19 mouse cellular contexts compared by ENCODE assay signal in genomic region chr10:75530322-75530721, GRCm38 (mm10). TPM values are rescaled to one million over a fixed set of nuclear protein-coding genes. Genes with fewer than 3 reads are reported as not detected.
"Had no signal": no experiment of that assay in that cellular context is flagged by ENCODE, and none has a peak within 500 bp of the region (broad histone marks: within the 10 kb centered on the region; RNA-seq: fewer than 3 reads in every experiment).

No protein-coding gene starts in this region.

- H3K27me3 ChIP-seq: liver, embryonic 13.5 days; liver, embryonic 15.5 days; lung, embryonic 15.5 days; megakaryocyte, embryonic 14.5 days; midbrain, embryonic 12.5 days; neural tube, embryonic 12.5 days; stomach, embryonic 15.5 days had no signal

- DNase-seq: liver, embryonic 13.5 days; liver, postnatal 0 days; lung, adult 2 months; lung, postnatal 14 days; lung, postnatal 36 days; midbrain, embryonic 14.5 days; right cerebral cortex, postnatal 14 days; spleen, adult 18-20 months; thymus, postnatal 25 days; thymus, postnatal 4 days had no signal

- H3K4me2 ChIP-seq: liver, embryonic 13.5 days; liver, embryonic 15.5 days; lung, embryonic 15.5 days; midbrain, embryonic 12.5 days; neural tube, embryonic 12.5 days; stomach, embryonic 15.5 days had no signal

- H3K27ac ChIP-seq: liver, embryonic 13.5 days; liver, embryonic 15.5 days; lung, embryonic 15.5 days; macrophage; midbrain, embryonic 12.5 days; neural tube, embryonic 12.5 days; stomach, embryonic 15.5 days; stomach, postnatal 0 days had no signal

- H3K4me1 ChIP-seq: liver, embryonic 15.5 days; lung, embryonic 15.5 days; midbrain, embryonic 12.5 days; neural tube, embryonic 12.5 days; stomach, embryonic 15.5 days had no signal

- H3K4me3 ChIP-seq: liver, embryonic 13.5 days; liver, embryonic 15.5 days; lung, embryonic 15.5 days; megakaryocyte, embryonic 14.5 days; midbrain, embryonic 12.5 days; neural tube, embryonic 12.5 days; stomach, embryonic 15.5 days had no signal

RNA-seq across cellular contexts. Expression of gene Lrrc75b, which starts 29.8 kb away (rescaled TPM):
- total RNA-seq: megakaryocyte progenitor cell, adult 5-6 weeks had no signal
- polyA plus RNA-seq: macrophage had no signal

RNA-seq across cellular contexts. Expression of gene Ggt1, which starts 31.1 kb away (rescaled TPM):
- total RNA-seq: megakaryocyte progenitor cell, adult 5-6 weeks had no signal
- polyA plus RNA-seq: macrophage had no signal
